ENCODE assay signal across 26 mouse cellular contexts in the genomic region with DNA sequence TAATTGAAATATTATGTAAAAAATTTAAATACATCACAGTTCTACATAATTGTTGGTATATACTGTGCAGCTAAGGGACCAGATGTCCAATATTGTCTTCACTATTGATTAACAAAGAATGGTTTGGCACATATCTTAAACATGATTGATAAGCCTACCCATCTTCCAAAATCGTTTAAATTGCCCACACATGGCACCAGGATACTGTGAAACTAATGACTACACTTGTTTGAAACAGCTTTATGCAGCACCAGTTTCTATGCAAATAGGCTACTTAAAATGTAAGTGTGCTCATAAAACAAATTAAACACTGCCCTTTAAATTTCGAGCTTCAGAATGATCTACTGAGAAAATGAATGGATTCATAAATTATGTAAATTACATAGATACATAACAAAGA.
"Had no signal": no experiment of that assay in that cellular context is flagged by ENCODE, and none has a peak within 500 bp of the region (broad histone marks: within the 10 kb centered on the region; RNA-seq: fewer than 3 reads in every experiment).

No protein-coding gene starts in this region.

- H3K4me1 ChIP-seq: heart, embryonic 10.5 days; heart, embryonic 12.5 days; hindbrain, embryonic 10.5 days; intestine, embryonic 15.5 days; limb, embryonic 13.5 days; limb, embryonic 15.5 days; liver, embryonic 12.5 days had no signal

- H3K27ac ChIP-seq: gastrocnemius, adult 2 months; heart, embryonic 10.5 days; hindbrain, embryonic 10.5 days; hindbrain, embryonic 14.5 days; intestine, embryonic 15.5 days; layer of hippocampus, adult 2 months; limb, embryonic 13.5 days; limb, embryonic 15.5 days; liver, embryonic 12.5 days had no signal

- H3K36me3 ChIP-seq: heart, embryonic 10.5 days; heart, embryonic 12.5 days; hindbrain, embryonic 10.5 days; intestine, embryonic 15.5 days; limb, embryonic 13.5 days; limb, embryonic 15.5 days; liver, embryonic 12.5 days had no signal

- H3K4me3 ChIP-seq: gastrocnemius, adult 2 months; heart, embryonic 10.5 days; heart, embryonic 12.5 days; hindbrain, embryonic 10.5 days; intestine, embryonic 15.5 days; layer of hippocampus, adult 2 months; limb, embryonic 13.5 days; limb, embryonic 15.5 days; liver, embryonic 12.5 days had no signal

- ATAC-seq: hindbrain, embryonic 16.5 days; inflammation-experienced regulatory T-cells, adult 6 months; intestine, embryonic 15.5 days; intestine, postnatal 0 days; liver, embryonic 12.5 days had no signal

- H3K27me3 ChIP-seq: heart, embryonic 12.5 days; intestine, embryonic 15.5 days; limb, embryonic 13.5 days; limb, embryonic 15.5 days; liver, embryonic 12.5 days had no signal

- H3K9ac ChIP-seq: heart, embryonic 12.5 days; hindbrain, embryonic 14.5 days; intestine, embryonic 15.5 days; limb, embryonic 13.5 days; limb, embryonic 15.5 days; liver, embryonic 12.5 days had no signal

- H3K4me2 ChIP-seq: heart, embryonic 12.5 days; hindbrain, embryonic 14.5 days; intestine, embryonic 15.5 days; limb, embryonic 13.5 days; limb, embryonic 15.5 days; liver, embryonic 12.5 days had no signal

- H3K9me3 ChIP-seq: heart, embryonic 10.5 days; heart, embryonic 12.5 days; hindbrain, embryonic 10.5 days; intestine, embryonic 15.5 days; limb, embryonic 13.5 days; limb, embryonic 15.5 days; liver, embryonic 12.5 days had no signal

- DNase-seq: gastrocnemius, adult 2 months; gastrocnemius, postnatal 10 days; gastrocnemius, postnatal 25 days; heart, adult 18-20 months; heart, postnatal 10 days; heart, postnatal 4 days; kidney, adult 18-20 months; kidney, adult 8-10 months; kidney, postnatal 10 days; kidney, postnatal 25 days; kidney, postnatal 4 days; layer of hippocampus, adult 9-11 months; layer of hippocampus, postnatal 36 days; left cerebral cortex, postnatal 4 days had no signal
